Mouse (Mus musculus): Measurements from ENCODE around the gene Zdhhc18. TPM values are rescaled to one million over a fixed set of nuclear protein-coding genes. Genes with fewer than 3 reads are reported as not detected.

The Zdhhc18 gene
- total and polyA plus RNA-seq, 2 experiments from 2014 or later: 5.9 to 19.2 TPM

DNA sequence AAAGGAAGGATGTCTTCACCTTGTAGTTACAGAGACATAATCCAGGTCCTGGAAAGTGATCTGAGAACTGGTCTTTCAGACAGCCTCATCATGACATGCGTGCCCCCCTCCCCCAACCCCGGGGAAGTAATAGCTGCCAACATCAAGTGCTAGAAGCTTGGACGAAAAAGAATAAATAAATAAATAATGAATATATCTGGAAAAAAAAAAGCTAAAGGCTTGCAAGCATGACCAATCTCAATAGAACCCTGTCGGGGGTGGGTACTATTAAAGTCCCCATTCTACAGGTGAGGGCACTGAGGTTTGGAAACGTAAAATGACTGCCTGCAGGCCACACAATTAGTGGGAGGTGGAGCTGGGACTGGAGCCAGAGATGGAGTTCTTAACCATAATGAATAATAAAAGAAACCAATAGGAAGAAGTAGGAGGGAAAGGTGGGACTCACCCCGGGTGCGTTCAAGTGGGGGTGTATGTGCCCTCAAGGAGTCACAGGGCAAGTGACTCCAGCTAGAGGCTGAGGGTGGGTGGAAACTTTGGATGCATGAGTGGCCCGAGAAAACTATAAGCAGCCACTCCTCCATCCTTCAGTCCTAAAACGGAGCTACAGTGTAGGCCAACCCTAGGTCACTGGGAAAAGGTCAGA is 18.1 kb downstream of the Zdhhc18 start:
- peak overlapping the region; percentile 87; the same call in 1 of the 2 replicates for H3K27ac ChIP-seq (ENCODE audit: low read depth, low read length)
- WGBS: 32% methylated on average over 9 of the region's 9 CpGs

DNA sequence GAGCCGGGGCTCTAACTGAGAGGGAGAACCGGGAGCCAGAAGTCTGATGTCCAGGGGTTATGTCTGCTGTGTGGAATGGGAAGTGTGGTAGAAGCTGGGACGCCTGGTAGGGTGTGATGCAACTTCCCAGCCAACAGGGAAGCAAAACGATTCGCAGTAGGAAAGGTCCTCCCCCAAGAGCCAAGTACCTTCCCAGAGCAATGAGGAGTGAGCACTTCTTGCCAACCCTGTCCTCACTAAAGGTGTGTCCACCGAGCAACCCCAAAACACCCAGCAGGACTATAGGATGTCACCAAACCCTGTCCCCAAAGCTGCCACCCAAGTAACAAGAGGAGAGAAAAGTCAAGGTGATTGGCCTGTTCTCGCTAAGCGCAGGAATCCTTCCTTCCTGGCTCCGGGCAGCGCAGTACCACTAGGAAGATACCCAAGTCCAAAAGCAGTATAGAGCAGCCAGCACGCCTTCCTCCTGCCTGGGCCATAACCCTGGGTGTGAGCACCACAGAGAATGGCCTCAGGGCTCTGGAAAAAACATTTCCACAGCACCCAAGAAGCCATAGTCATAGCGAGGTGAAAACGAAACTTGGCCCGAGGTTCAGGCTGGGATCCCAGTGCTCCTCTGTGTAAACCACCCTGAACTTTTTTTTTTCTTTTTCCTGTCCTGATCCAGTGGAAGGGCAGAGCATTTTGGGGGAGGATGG is 18.7 kb downstream of the Zdhhc18 start:
- Histone ChIP-seq H3K4me2 (ENCODE audit: low read depth, low read length, poor library complexity, severe bottlenecking) (peak overlapping the region; percentile 92; the same call in 1 of the 2 replicates), H3K9ac (replicated peaks; ENCODE audit: low read length, poor library complexity, severe bottlenecking) (no peak overlapping the region), H3K36me3 (ENCODE audit: insufficient read depth, low read length) (peaks cover 7% of the 10 kb centered on the region), H3K4me1 (ENCODE audit: insufficient read depth, low read length) (peaks cover 14% of the 10 kb centered on the region), H3K4me3 (ENCODE audit: low read depth, low read length) (no peak overlapping the region), H3K9me3 (ENCODE audit: low read length) (no peaks in the 10 kb centered on the region), H3K27ac (ENCODE audit: low read depth, low read length) (0 out of 2 replicates have a peak overlapping the region, but pooled peaks have one; percentile 1), H3K27me3 (ENCODE audit: insufficient read depth, low read length) (no peaks in the 10 kb centered on the region)
- no peak for TF ChIP-seq CTCF (IDR thresholded peaks at IDR 0.05)
- DNase-seq (ENCODE audit: low spot score): no peak
- no peak for ATAC-seq (ENCODE audit: low FRiP score)
- 88% methylated on average over 14 of the region's 14 CpGs for WGBS

More for the DNA sequence above, 18.1 kb downstream of the Zdhhc18 start:
- Histone ChIP-seq H3K4me3 (ENCODE audit: low read depth, low read length) (peak overlapping the region; percentile 85), H3K9me3 (ENCODE audit: low read length) (no peaks in the 10 kb centered on the region), H3K27me3 (ENCODE audit: insufficient read depth, low read length) (no peaks in the 10 kb centered on the region), H3K36me3 (ENCODE audit: insufficient read depth, low read length) (peaks cover 3% of the 10 kb centered on the region), H3K9ac (replicated peaks; ENCODE audit: low read length, poor library complexity, severe bottlenecking) (peak overlapping the region; percentile 92), H3K4me1 (ENCODE audit: insufficient read depth, low read length) (peaks cover 14% of the 10 kb centered on the region), H3K4me2 (ENCODE audit: low read depth, low read length, poor library complexity, severe bottlenecking) (peak overlapping the region; percentile 92)
- DNase-seq (ENCODE audit: low spot score) (no peak), ATAC-seq (ENCODE audit: low FRiP score) (no peak)
- TF ChIP-seq CTCF (IDR thresholded peaks at IDR 0.05): no peak

DNA sequence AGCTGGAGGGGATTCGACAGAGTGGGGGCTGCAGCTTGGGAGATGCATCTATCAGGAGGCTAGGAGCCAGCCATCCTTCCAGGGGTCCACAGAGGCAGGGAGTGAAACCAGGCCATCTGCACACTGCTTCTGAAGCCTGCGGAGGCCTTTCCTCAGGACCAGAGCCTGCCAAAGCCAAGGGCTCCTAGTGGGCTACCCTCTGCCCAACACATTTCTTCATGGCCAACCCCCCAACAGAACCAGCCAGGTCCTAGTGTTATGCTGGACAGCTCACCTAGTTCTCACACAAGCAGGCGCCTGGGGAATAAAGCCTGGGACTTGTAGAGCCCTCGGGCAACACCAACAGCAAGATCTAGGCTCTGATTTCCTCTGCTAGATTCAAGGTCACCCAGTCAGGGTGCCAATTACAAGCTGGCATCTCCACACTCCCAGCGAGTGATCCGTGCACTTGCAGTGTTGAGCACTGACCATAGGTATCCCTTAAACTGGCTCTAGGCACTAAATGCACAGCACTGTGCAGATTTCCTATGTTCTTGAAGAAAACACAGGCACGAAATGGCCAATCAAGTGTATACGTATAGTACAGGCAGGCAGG is 19.5 kb downstream of the Zdhhc18 start:
- Histone ChIP-seq H3K27ac (ENCODE audit: low read depth, low read length) (no peak overlapping the region), H3K9me3 (ENCODE audit: low read length) (no peaks in the 10 kb centered on the region), H3K36me3 (ENCODE audit: insufficient read depth, low read length) (peaks cover 15% of the 10 kb centered on the region), H3K4me2 (ENCODE audit: low read depth, low read length, poor library complexity, severe bottlenecking) (no peak overlapping the region), H3K9ac (replicated peaks; ENCODE audit: low read length, poor library complexity, severe bottlenecking) (no peak overlapping the region), H3K4me3 (ENCODE audit: low read depth, low read length) (no peak overlapping the region), H3K27me3 (ENCODE audit: insufficient read depth, low read length) (no peaks in the 10 kb centered on the region), H3K4me1 (ENCODE audit: insufficient read depth, low read length) (peaks cover 14% of the 10 kb centered on the region)
- no peak for TF ChIP-seq CTCF (IDR thresholded peaks at IDR 0.05)
- 94% methylated on average over 8 of the region's 8 CpGs for WGBS
- ATAC-seq (ENCODE audit: low FRiP score) (no peak), DNase-seq (ENCODE audit: low spot score) (no peak)

DNA sequence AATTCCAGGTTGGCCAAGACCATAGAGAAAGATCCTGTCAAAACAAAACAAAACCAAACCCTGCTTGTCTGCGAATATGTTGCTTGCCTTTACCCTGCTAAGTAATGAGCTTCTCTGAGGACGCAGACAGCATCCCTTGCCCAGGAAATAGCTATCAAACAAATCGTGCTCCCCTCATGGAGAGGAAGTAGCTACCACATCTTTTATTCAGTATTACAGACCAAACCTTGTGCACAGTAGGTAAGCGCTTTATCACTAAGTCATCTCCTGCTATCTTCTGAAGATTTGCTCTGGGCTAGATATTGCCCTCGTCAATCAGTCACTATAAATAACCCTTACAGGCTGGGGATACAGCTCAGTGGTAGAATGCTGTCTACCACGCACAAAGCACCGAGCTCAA is 20.8 kb downstream of the Zdhhc18 start:
- ATAC-seq (ENCODE audit: low FRiP score) (no peak), DNase-seq (ENCODE audit: low spot score) (no peak)
- Histone ChIP-seq H3K9me3 (ENCODE audit: low read length) (no peaks in the 10 kb centered on the region), H3K4me1 (ENCODE audit: insufficient read depth, low read length) (peaks cover 14% of the 10 kb centered on the region), H3K27ac (ENCODE audit: low read depth, low read length) (no peak overlapping the region), H3K4me2 (ENCODE audit: low read depth, low read length, poor library complexity, severe bottlenecking) (no peak overlapping the region), H3K27me3 (ENCODE audit: insufficient read depth, low read length) (no peaks in the 10 kb centered on the region), H3K36me3 (ENCODE audit: insufficient read depth, low read length) (peaks cover 25% of the 10 kb centered on the region), H3K9ac (replicated peaks; ENCODE audit: low read length, poor library complexity, severe bottlenecking) (no peak overlapping the region), H3K4me3 (ENCODE audit: low read depth, low read length) (no peak overlapping the region)
- WGBS: 84% methylated on average over 7 of the region's 7 CpGs
- TF ChIP-seq CTCF (IDR thresholded peaks at IDR 0.05): no peak

DNA sequence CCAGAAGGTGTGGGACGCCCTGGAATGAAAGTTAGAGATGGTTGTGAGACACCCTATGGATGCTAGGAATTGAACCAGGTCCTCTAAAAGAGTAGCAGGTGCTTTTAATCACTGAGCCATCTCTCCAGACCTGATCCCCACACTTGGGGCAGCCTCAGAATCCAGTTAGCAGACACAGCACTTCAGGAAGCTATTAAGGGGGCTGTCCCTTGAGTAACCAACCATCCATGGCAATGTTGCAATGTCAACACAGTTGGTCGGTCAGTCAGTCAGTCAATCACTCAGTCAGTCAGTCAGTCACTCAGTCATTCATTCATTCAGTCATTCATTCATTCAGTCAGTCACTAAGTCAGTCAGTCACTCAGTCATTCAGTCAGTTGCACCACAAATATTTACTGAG is 21.4 kb downstream of the Zdhhc18 start:
- Histone ChIP-seq H3K4me1 (ENCODE audit: insufficient read depth, low read length) (peaks cover 14% of the 10 kb centered on the region), H3K4me2 (ENCODE audit: low read depth, low read length, poor library complexity, severe bottlenecking) (no peak overlapping the region), H3K27ac (ENCODE audit: low read depth, low read length) (no peak overlapping the region), H3K36me3 (ENCODE audit: insufficient read depth, low read length) (peaks cover 26% of the 10 kb centered on the region), H3K9ac (replicated peaks; ENCODE audit: low read length, poor library complexity, severe bottlenecking) (no peak overlapping the region), H3K27me3 (ENCODE audit: insufficient read depth, low read length) (no peaks in the 10 kb centered on the region), H3K9me3 (ENCODE audit: low read length) (no peaks in the 10 kb centered on the region), H3K4me3 (ENCODE audit: low read depth, low read length) (no peak overlapping the region)
- no peak for TF ChIP-seq CTCF (IDR thresholded peaks at IDR 0.05)
- 85% methylated on average over 2 of the region's 2 CpGs for WGBS
- DNase-seq (ENCODE audit: low spot score) (no peak), ATAC-seq (ENCODE audit: low FRiP score) (no peak)

DNA sequence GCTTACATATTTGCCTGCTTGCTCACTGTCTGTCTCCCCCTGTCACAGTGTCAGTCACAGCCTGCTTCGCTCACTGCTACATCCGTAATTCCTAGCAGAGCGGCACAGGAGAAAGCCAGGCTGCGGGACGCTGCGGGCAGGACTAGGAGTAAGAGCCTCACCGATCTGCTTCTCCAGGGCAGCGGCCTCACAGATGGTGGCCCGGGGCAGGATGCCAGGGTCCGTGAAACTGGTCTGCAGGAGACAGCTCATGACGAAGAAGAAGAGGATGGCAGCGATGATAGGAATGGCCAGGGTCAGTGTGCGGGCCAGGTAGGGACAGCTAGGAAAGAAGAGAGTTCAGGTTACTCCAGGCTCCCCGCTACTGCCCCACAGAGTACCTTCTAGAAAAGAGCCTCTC is 22.9 kb downstream of the Zdhhc18 start:
- H3K36me3 ChIP-seq (ENCODE audit: insufficient read depth, low read length): peaks cover 29% of the 10 kb centered on the region
- no peak overlapping the region for H3K4me3 ChIP-seq (ENCODE audit: low read depth, low read length)
- no peak for ATAC-seq (ENCODE audit: low FRiP score)
- DNase-seq (ENCODE audit: low spot score): no peak
- no peaks in the 10 kb centered on the region for H3K9me3 ChIP-seq (ENCODE audit: low read length)
- no peaks in the 10 kb centered on the region for H3K27me3 ChIP-seq (ENCODE audit: insufficient read depth, low read length)
- no peak overlapping the region for H3K9ac ChIP-seq (replicated peaks; ENCODE audit: low read length, poor library complexity, severe bottlenecking)
- no peak overlapping the region for H3K27ac ChIP-seq (ENCODE audit: low read depth, low read length)
- H3K4me2 ChIP-seq (ENCODE audit: low read depth, low read length, poor library complexity, severe bottlenecking): no peak overlapping the region
- 95% methylated on average over 14 of the region's 14 CpGs for WGBS
- TF ChIP-seq CTCF (IDR thresholded peaks at IDR 0.05): no peak
- peaks cover 9% of the 10 kb centered on the region for H3K4me1 ChIP-seq (ENCODE audit: insufficient read depth, low read length)
